Comparison of ENCODE assay signal across 13 mouse cellular contexts in the genomic region with DNA sequence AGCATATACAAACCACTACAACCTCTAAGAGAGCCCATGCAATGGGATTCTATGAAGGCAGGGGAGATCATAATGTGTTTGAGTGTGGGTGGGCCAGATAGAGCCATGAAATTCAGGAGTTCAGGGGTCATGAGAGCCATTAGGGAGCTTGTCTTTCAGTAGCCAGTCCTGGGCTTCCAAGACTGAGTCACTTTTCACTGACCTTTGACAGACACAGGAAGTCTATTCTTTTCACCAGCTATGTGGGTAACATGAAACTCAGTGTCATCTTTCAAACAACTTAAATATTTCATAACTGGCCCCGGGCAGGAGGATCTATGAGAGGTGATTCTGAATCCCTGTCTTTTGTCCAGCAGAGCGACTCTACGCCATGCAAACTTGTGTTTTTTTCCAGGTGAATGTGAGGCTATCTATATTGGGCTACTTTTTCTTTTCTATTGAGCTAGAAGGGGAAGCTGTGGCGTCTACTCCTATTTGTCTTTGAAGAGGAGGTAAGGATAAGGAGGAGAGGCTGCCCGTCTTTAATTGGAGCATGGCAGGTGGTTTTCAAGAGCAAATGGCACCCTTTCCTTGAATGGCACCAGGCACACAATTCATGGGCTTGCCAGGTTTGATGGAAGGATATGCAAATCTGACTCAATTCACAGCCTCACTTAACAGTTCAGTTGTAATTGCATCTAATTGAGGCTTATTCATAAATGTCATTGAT.
DNase-seq lines count a peak whose midpoint lies in the region; ATAC-seq and TF ChIP-seq lines count a peak whose summit lies in the region.
"Had no signal": no experiment of that assay in that cellular context is flagged by ENCODE, and none has a peak within 500 bp of the region (broad histone marks: within the 10 kb centered on the region; RNA-seq: fewer than 3 reads in every experiment).

No protein-coding gene starts in this region.

- peak overlapping the region; percentile 73 for H3K27ac ChIP-seq in forebrain, embryonic 11.5 days (ENCODE audit: low read depth, low read length)
- peak overlapping the region; percentile 30; the same call in 1 of the 2 replicates for H3K27ac ChIP-seq in hindbrain, embryonic 14.5 days
- H3K27ac ChIP-seq in midbrain, postnatal 0 days (ENCODE audit: low read depth, low read length): peak overlapping the region; percentile 59
- H3K27ac ChIP-seq in limb, embryonic 10.5 days: no peak overlapping the region
- H3K27ac ChIP-seq: limb, embryonic 12.5 days had no signal

- no peak overlapping the region for H3K4me2 ChIP-seq in forebrain, embryonic 11.5 days (ENCODE audit: low read depth, low read length, severe bottlenecking)
- no peak overlapping the region for H3K4me2 ChIP-seq in hindbrain, embryonic 14.5 days (replicated peaks)
- H3K4me2 ChIP-seq in midbrain, postnatal 0 days (ENCODE audit: low read depth, low read length, poor library complexity, severe bottlenecking): no peak overlapping the region
- H3K4me2 ChIP-seq: limb, embryonic 12.5 days had no signal

- 43% methylated on average over 5 of the region's 5 CpGs for WGBS in forebrain, embryonic 11.5 days
- 42% methylated on average over 5 of the region's 5 CpGs for WGBS in hindbrain, embryonic 14.5 days
- 53% methylated on average over 5 of the region's 5 CpGs for WGBS in midbrain, postnatal 0 days
- WGBS in limb, embryonic 10.5 days: 72% methylated on average over 5 of the region's 5 CpGs

- no peaks in the 10 kb centered on the region; the same call in 1 of the 2 replicates for H3K9me3 ChIP-seq in forebrain, embryonic 11.5 days (ENCODE audit: control insufficient read depth, low read length)
- peaks cover 5% of the 10 kb centered on the region; the same call in 1 of the 2 replicates for H3K9me3 ChIP-seq in hindbrain, embryonic 14.5 days (ENCODE audit: control insufficient read depth, low read length)
- H3K9me3 ChIP-seq in midbrain, postnatal 0 days (ENCODE audit: low read length): no peaks in the 10 kb centered on the region
- H3K9me3 ChIP-seq in limb, embryonic 10.5 days (replicated peaks): no peaks in the 10 kb centered on the region

- peak; percentile 11; the same call in 1 of the 2 replicates for ATAC-seq in forebrain, embryonic 11.5 days (replicated peaks; ENCODE audit: low FRiP score)
- no peak for ATAC-seq in hindbrain, embryonic 14.5 days (ENCODE audit: low FRiP score)
- peak; percentile 39; the same call in 1 of the 2 replicates for ATAC-seq in midbrain, postnatal 0 days (ENCODE audit: low FRiP score)
- ATAC-seq in erythroblast, adult 5-6 weeks (replicated peaks; ENCODE audit: low FRiP score, poor library complexity, severe bottlenecking): no peak

- TF ChIP-seq CTCF in midbrain, postnatal 0 days (IDR thresholded peaks at IDR 0.05): no peak

- H3K9ac ChIP-seq in forebrain, embryonic 11.5 days (ENCODE audit: low read length): no peak overlapping the region
- H3K9ac ChIP-seq in hindbrain, embryonic 14.5 days: no peak overlapping the region
- no peak overlapping the region for H3K9ac ChIP-seq in midbrain, postnatal 0 days (replicated peaks; ENCODE audit: low read length, poor library complexity, severe bottlenecking)
- H3K9ac ChIP-seq: limb, embryonic 12.5 days had no signal

- peaks cover 9% of the 10 kb centered on the region; the same call in 1 of the 2 replicates for H3K4me1 ChIP-seq in forebrain, embryonic 11.5 days (replicated peaks; ENCODE audit: control insufficient read depth, insufficient read depth, low read length)
- H3K4me1 ChIP-seq in hindbrain, embryonic 14.5 days (replicated peaks; ENCODE audit: control insufficient read depth, insufficient read depth, low read length): 0 out of 2 replicates have a peak, but pooled peaks cover 4% of the 10 kb centered on the region
- H3K4me1 ChIP-seq in midbrain, postnatal 0 days (ENCODE audit: insufficient read depth, low read length): 0 out of 2 replicates have a peak, but pooled peaks cover 7% of the 10 kb centered on the region
- no peaks in the 10 kb centered on the region for H3K4me1 ChIP-seq in limb, embryonic 10.5 days
- H3K4me1 ChIP-seq: limb, embryonic 12.5 days had no signal

- no peak overlapping the region for H3K4me3 ChIP-seq in forebrain, embryonic 11.5 days (ENCODE audit: low read depth, low read length)
- no peak overlapping the region for H3K4me3 ChIP-seq in hindbrain, embryonic 14.5 days (replicated peaks; ENCODE audit: low read length)
- no peak overlapping the region for H3K4me3 ChIP-seq in midbrain, postnatal 0 days (ENCODE audit: low read depth, low read length)
- H3K4me3 ChIP-seq in limb, embryonic 10.5 days: no peak overlapping the region
- H3K4me3 ChIP-seq: limb, embryonic 12.5 days had no signal

- DNase-seq in embryo, embryonic 10.5 days (ENCODE audit: low spot score): peak; percentile 71
- DNase-seq in forebrain, embryonic 11.5 days (ENCODE audit: low spot score): no peak
- no peak for DNase-seq in hindbrain, embryonic 14.5 days (ENCODE audit: low spot score)
- DNase-seq in midbrain, postnatal 0 days (ENCODE audit: low spot score): no peak
- no peak for DNase-seq in limb, embryonic 10.5 days (ENCODE audit: low spot score)
- DNase-seq in yolk sac, embryonic 10.5 days (ENCODE audit: low spot score): no peak
- no peak for DNase-seq in gastrocnemius, adult 8-10 months (ENCODE audit: low spot score in 2 of 2)
- DNase-seq: adrenal gland, postnatal 25 days; heart, postnatal 14 days; kidney, adult 2 months; lung, postnatal 36 days had no signal

- no peaks in the 10 kb centered on the region for H3K36me3 ChIP-seq in forebrain, embryonic 11.5 days (ENCODE audit: control insufficient read depth, insufficient read depth, low read length)
- no peaks in the 10 kb centered on the region for H3K36me3 ChIP-seq in hindbrain, embryonic 14.5 days (replicated peaks; ENCODE audit: control insufficient read depth, insufficient read depth)
- no peaks in the 10 kb centered on the region for H3K36me3 ChIP-seq in midbrain, postnatal 0 days (ENCODE audit: insufficient read depth, low read length)
- H3K36me3 ChIP-seq in limb, embryonic 10.5 days: no peaks in the 10 kb centered on the region
- H3K36me3 ChIP-seq: limb, embryonic 12.5 days had no signal

- H3K27me3 ChIP-seq in forebrain, embryonic 11.5 days (ENCODE audit: control insufficient read depth, insufficient read depth, low read length): no peaks in the 10 kb centered on the region
- 0 out of 2 replicates have a peak, but pooled peaks cover 19% of the 10 kb centered on the region for H3K27me3 ChIP-seq in hindbrain, embryonic 14.5 days (ENCODE audit: control insufficient read depth, insufficient read depth, low read length)
- H3K27me3 ChIP-seq in midbrain, postnatal 0 days (ENCODE audit: insufficient read depth, low read length): no peaks in the 10 kb centered on the region
- no peaks in the 10 kb centered on the region for H3K27me3 ChIP-seq in limb, embryonic 10.5 days (ENCODE audit: low read depth, poor library complexity, severe bottlenecking)
- H3K27me3 ChIP-seq: limb, embryonic 12.5 days had no signal

Comparison
In these comparisons a context has a peak if more than half of its experiments do, and no peak if none do; other contexts are left out.
1. ATAC-seq: peak in forebrain, embryonic 11.5 days (single experiment) and midbrain, postnatal 0 days (single experiment); none in hindbrain, embryonic 14.5 days (single experiment) and erythroblast, adult 5-6 weeks (single experiment).